ENCODE assay signal across 7 mouse cellular contexts in the genomic region with DNA sequence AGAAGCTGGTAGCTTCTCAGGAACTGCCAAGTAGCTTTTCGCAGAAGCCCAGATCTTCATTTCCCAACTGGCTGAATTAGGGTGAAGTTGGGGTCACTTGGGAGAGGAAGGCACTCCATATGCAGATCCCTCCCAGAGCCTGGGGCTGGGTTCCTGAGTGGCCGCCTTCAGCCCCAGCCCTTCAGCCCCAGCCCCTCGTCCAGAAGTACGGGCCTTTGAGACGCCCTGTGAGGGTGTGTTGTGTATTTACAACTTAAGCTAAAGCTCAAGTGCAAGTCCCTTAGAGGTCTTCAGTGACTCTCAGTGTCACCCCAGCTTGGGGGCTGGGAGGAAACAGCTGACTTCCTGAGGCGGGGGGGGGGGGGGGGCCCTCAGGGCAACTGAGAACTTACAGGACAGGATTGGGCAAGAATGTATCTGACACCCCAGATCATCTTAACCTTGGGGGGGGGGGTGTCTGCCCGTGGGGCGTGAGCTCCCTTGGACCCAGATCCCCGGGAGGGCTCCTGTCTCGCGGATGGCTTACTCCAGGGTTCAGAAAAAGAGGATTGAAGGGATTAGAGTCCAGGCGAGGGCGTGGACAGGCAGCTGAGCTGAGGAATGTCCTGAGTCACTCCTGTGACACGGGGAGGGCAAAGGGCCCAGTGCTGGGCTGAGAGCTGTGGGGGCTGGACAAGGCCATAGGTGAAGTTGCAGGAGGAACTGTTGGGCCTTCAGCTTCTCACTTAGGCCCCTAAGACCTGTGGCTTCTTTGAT. TPM values are rescaled to one million over a fixed set of nuclear protein-coding genes. Genes with fewer than 3 reads are reported as not detected.
DNase-seq lines count a peak whose midpoint lies in the region; ATAC-seq lines count a peak whose summit lies in the region.

No protein-coding gene starts in this region.

- peaks cover 74% of the 10 kb centered on the region for H3K4me1 ChIP-seq in heart, embryonic 10.5 days
- H3K4me1 ChIP-seq in kidney, embryonic 15.5 days: peaks cover 74% of the 10 kb centered on the region

- no peaks in the 10 kb centered on the region for H3K9me3 ChIP-seq in heart, embryonic 10.5 days
- H3K9me3 ChIP-seq in kidney, embryonic 15.5 days (replicated peaks): no peaks in the 10 kb centered on the region

- peak overlapping the region; percentile 99 for H3K27ac ChIP-seq in heart, embryonic 10.5 days
- peak overlapping the region; percentile 69 for H3K27ac ChIP-seq in kidney, embryonic 15.5 days

- H3K4me3 ChIP-seq in heart, embryonic 10.5 days: peak overlapping the region; percentile 29
- no peak overlapping the region for H3K4me3 ChIP-seq in kidney, embryonic 15.5 days (replicated peaks)

- H3K27me3 ChIP-seq in heart, embryonic 10.5 days (ENCODE audit: insufficient read depth, poor library complexity, severe bottlenecking): no peaks in the 10 kb centered on the region
- H3K27me3 ChIP-seq in kidney, embryonic 15.5 days: no peaks in the 10 kb centered on the region

- H3K9ac ChIP-seq in kidney, embryonic 15.5 days: 0 out of 2 replicates have a peak overlapping the region, but pooled peaks have one; percentile 25

- no peak for ATAC-seq in kidney, embryonic 15.5 days (replicated peaks; ENCODE audit: low FRiP score)
- ATAC-seq in frontal cortex, adult (ENCODE audit: low TSS enrichment): no peak

- peak overlapping the region; percentile 20; the same call in 1 of the 2 replicates for H3K4me2 ChIP-seq in kidney, embryonic 15.5 days

- peak; percentile 48 for DNase-seq in CD4-positive helper T cell, adult 2 months (ENCODE audit: low read depth, low spot score)
- peak; percentile 74 for DNase-seq in NIH3T3 (ENCODE audit: low read depth)
- no peak for DNase-seq in heart, embryonic 10.5 days (ENCODE audit: low spot score)
- peak; percentile 82 for DNase-seq in lung, postnatal 25 days (ENCODE audit: low spot score)
- DNase-seq in thymus, postnatal 14 days: peak; percentile 64

- WGBS in heart, embryonic 10.5 days: 18% methylated on average over 14 of the region's 14 CpGs
- WGBS in kidney, embryonic 15.5 days: 36% methylated on average over 13 of the region's 14 CpGs

- H3K36me3 ChIP-seq in heart, embryonic 10.5 days: peaks cover 14% of the 10 kb centered on the region
- H3K36me3 ChIP-seq in kidney, embryonic 15.5 days: peaks cover 15% of the 10 kb centered on the region

RNA-seq across cellular contexts. Expression of a gene that starts 4.8 kb away (rescaled TPM):
- 767 and 797 TPM in 2 replicates for polyA plus RNA-seq in heart, embryonic 10.5 days (2016; fragmentation: Nextera tagmentation; extraction: Ambion mirVana)
- 581 and 603 TPM in 2 replicates for polyA plus RNA-seq in kidney, embryonic 15.5 days (2015; fragmentation: Nextera tagmentation; extraction: Ambion mirVana)

RNA-seq across cellular contexts. Expression of a gene that starts 12.2 kb away (rescaled TPM):
- 181 and 233 TPM in 2 replicates for polyA plus RNA-seq in heart, embryonic 10.5 days (2016; fragmentation: Nextera tagmentation; extraction: Ambion mirVana)
- 235 and 243 TPM in 2 replicates for polyA plus RNA-seq in kidney, embryonic 15.5 days (2015; fragmentation: Nextera tagmentation; extraction: Ambion mirVana)

RNA-seq across cellular contexts. Expression of a gene that starts 35.3 kb away (rescaled TPM):
- polyA plus RNA-seq in heart, embryonic 10.5 days (2016; fragmentation: Nextera tagmentation; extraction: Ambion mirVana): 12.0 and 16.7 TPM in 2 replicates
- 8.7 and 10.0 TPM in 2 replicates for polyA plus RNA-seq in kidney, embryonic 15.5 days (2015; fragmentation: Nextera tagmentation; extraction: Ambion mirVana)

RNA-seq across cellular contexts. Expression of a gene that starts 53.6 kb away (rescaled TPM):
- polyA plus RNA-seq in heart, embryonic 10.5 days (2016; fragmentation: Nextera tagmentation; extraction: Ambion mirVana): 14.8 and 15.6 TPM in 2 replicates
- polyA plus RNA-seq in kidney, embryonic 15.5 days (2015; fragmentation: Nextera tagmentation; extraction: Ambion mirVana): 14.4 and 16.2 TPM in 2 replicates

RNA-seq across cellular contexts. Expression of a gene that starts 55.5 kb away (rescaled TPM):
- polyA plus RNA-seq in heart, embryonic 10.5 days (2016; fragmentation: Nextera tagmentation; extraction: Ambion mirVana): 2.8 and 4.1 TPM in 2 replicates
- polyA plus RNA-seq in kidney, embryonic 15.5 days (2015; fragmentation: Nextera tagmentation; extraction: Ambion mirVana): 3.9 and 4.5 TPM in 2 replicates
